Mouse (Mus musculus): Measurements from ENCODE around the gene Ubxn4. TPM values are rescaled to one million over a fixed set of nuclear protein-coding genes. Genes with fewer than 3 reads are reported as not detected.
"Not testable (repeated sequence)": the region's sequence is repeated elsewhere in the genome, so short reads cannot be mapped to it uniquely, and the experiment has no call there.

Gene Ubxn4
- 74.7 and 82.9 TPM in 2 replicates for polyA plus RNA-seq (2015; fragmentation: Nextera tagmentation; extraction: Ambion mirVana)

- WGBS: 8% methylated on average over 10 of the region's 10 CpGs
- peaks cover 21% of the 10 kb centered on the region for H3K4me1 ChIP-seq (replicated peaks)
- peak; percentile 59 for ATAC-seq (ENCODE audit: low FRiP score, low read depth)
- peak within 1 kb of the TSS; percentile 73 for H3K4me3 ChIP-seq
- no peaks in the 10 kb centered on the region for H3K27me3 ChIP-seq
- peak within 1 kb of the TSS; percentile 72 for H3K9ac ChIP-seq
- H3K9me3 ChIP-seq: no peaks in the 10 kb centered on the region
- H3K4me2 ChIP-seq: peak within 1 kb of the TSS; percentile 94
- no peaks in the 10 kb centered on the region for H3K36me3 ChIP-seq
- peak within 1 kb of the TSS; percentile 89 for H3K27ac ChIP-seq (replicated peaks)
Observed at GRCm38 (mm10) chr1:128243627-128243995, at the start of gene Ubxn4. Gene Ubxn4, plus strand, starts transcription at chr1:128243964.

- Histone ChIP-seq H3K4me2 (no peak overlapping the region), H3K4me1 (replicated peaks) (no peaks in the 10 kb centered on the region), H3K4me3 (no peak overlapping the region), H3K9me3 (no peaks in the 10 kb centered on the region), H3K36me3 (peaks cover 39% of the 10 kb centered on the region), H3K9ac (no peak overlapping the region), H3K27ac (replicated peaks) (no peak overlapping the region), H3K27me3 (no peaks in the 10 kb centered on the region)
- WGBS: 81% methylated on average over 2 of the region's 2 CpGs
- ATAC-seq (ENCODE audit: low FRiP score, low read depth): no peak
Observed at GRCm38 (mm10) chr1:128194011-128194410, 49.8 kb upstream of the Ubxn4 start.

- Histone ChIP-seq H3K4me1 (replicated peaks) (no peaks in the 10 kb centered on the region), H3K36me3 (peaks cover 40% of the 10 kb centered on the region), H3K27ac (replicated peaks) (no peak overlapping the region), H3K9me3 (no peaks in the 10 kb centered on the region), H3K27me3 (no peaks in the 10 kb centered on the region), H3K4me2 (no peak overlapping the region), H3K4me3 (no peak overlapping the region), H3K9ac (no peak overlapping the region)
- ATAC-seq (ENCODE audit: low FRiP score, low read depth): no peak
- WGBS: 95% methylated on average over 1 of the region's 1 CpGs
Observed at GRCm38 (mm10) chr1:128197353-128197752, 46.4 kb upstream of the Ubxn4 start.

- Histone ChIP-seq H3K4me3 (no peak overlapping the region), H3K4me1 (replicated peaks) (no peaks in the 10 kb centered on the region), H3K36me3 (peaks cover 41% of the 10 kb centered on the region), H3K27me3 (no peaks in the 10 kb centered on the region), H3K9ac (no peak overlapping the region), H3K9me3 (no peaks in the 10 kb centered on the region), H3K27ac (replicated peaks) (no peak overlapping the region), H3K4me2 (no peak overlapping the region)
- 79% methylated on average over 5 of the region's 5 CpGs for WGBS
- no peak for ATAC-seq (ENCODE audit: low FRiP score, low read depth)
Observed at GRCm38 (mm10) chr1:128213261-128213660, 30.5 kb upstream of the Ubxn4 start.

GRCm38 (mm10) chr1:128221886-128222285 lies 21.9 kb upstream of the Ubxn4 start:
- Histone ChIP-seq H3K27me3 (no peaks in the 10 kb centered on the region), H3K4me1 (replicated peaks) (no peaks in the 10 kb centered on the region), H3K4me2 (no peak overlapping the region), H3K27ac (replicated peaks) (no peak overlapping the region), H3K9me3 (no peaks in the 10 kb centered on the region), H3K4me3 (no peak overlapping the region), H3K36me3 (peaks cover 40% of the 10 kb centered on the region), H3K9ac (no peak overlapping the region)
- 97% methylated on average over 2 of the region's 2 CpGs for WGBS
- ATAC-seq (ENCODE audit: low FRiP score, low read depth): no peak

GRCm38 (mm10) chr1:128223304-128223703 lies 20.5 kb upstream of the Ubxn4 start:
- H3K4me1 ChIP-seq (replicated peaks): no peaks in the 10 kb centered on the region
- H3K4me3 ChIP-seq: no peak overlapping the region
- no peak overlapping the region for H3K9ac ChIP-seq
- H3K4me2 ChIP-seq: no peak overlapping the region
- H3K27ac ChIP-seq (replicated peaks): no peak overlapping the region
- peaks cover 41% of the 10 kb centered on the region for H3K36me3 ChIP-seq
- no peaks in the 10 kb centered on the region for H3K27me3 ChIP-seq
- 69% methylated on average over 1 of the region's 1 CpGs for WGBS
- no peaks in the 10 kb centered on the region for H3K9me3 ChIP-seq
- ATAC-seq (ENCODE audit: low FRiP score, low read depth): no peak

GRCm38 (mm10) chr1:128235181-128235580 lies 8.6 kb upstream of the Ubxn4 start:
- WGBS: 98% methylated on average over 4 of the region's 4 CpGs

GRCm38 (mm10) chr1:128243996-128244726 lies 397 bp downstream of the Ubxn4 start:
- WGBS: under 1% methylated on average over 71 of the region's 71 CpGs
- peak; percentile 95 for ATAC-seq (ENCODE audit: low FRiP score, low read depth)

More at GRCm38 (mm10) chr1:128235181-128235580, 8.6 kb upstream of the Ubxn4 start:
- ATAC-seq (ENCODE audit: low FRiP score, low read depth): no peak
- Histone ChIP-seq H3K4me1 (replicated peaks) (no peaks in the 10 kb centered on the region), H3K27me3 (no peaks in the 10 kb centered on the region), H3K27ac (replicated peaks) (no peak overlapping the region), H3K4me3 (no peak overlapping the region), H3K36me3 (peaks cover 59% of the 10 kb centered on the region), H3K9me3 (no peaks in the 10 kb centered on the region), H3K4me2 (no peak overlapping the region), H3K9ac (no peak overlapping the region)

GRCm38 (mm10) chr1:128244727-128245355 lies 1.1 kb downstream of the Ubxn4 start:
- no peaks in the 10 kb centered on the region for H3K9me3 ChIP-seq
- peak overlapping the region; percentile 72 for H3K9ac ChIP-seq
- H3K36me3 ChIP-seq: no peaks in the 10 kb centered on the region
- peak overlapping the region; percentile 73 for H3K4me3 ChIP-seq
- peak overlapping the region; percentile 89 for H3K27ac ChIP-seq (replicated peaks)
- no peaks in the 10 kb centered on the region for H3K27me3 ChIP-seq
- 1% methylated on average over 19 of the region's 19 CpGs for WGBS
- ATAC-seq (ENCODE audit: low FRiP score, low read depth): peak; percentile 58
- peak overlapping the region; percentile 94 for H3K4me2 ChIP-seq
- peaks cover 21% of the 10 kb centered on the region for H3K4me1 ChIP-seq (replicated peaks)

More at GRCm38 (mm10) chr1:128243996-128244726, 397 bp downstream of the Ubxn4 start:
- Histone ChIP-seq H3K4me3 (peak overlapping the region; percentile 73), H3K27ac (replicated peaks) (peak overlapping the region; percentile 89), H3K27me3 (no peaks in the 10 kb centered on the region), H3K9ac (peak overlapping the region; percentile 72), H3K4me2 (peak overlapping the region; percentile 94), H3K4me1 (replicated peaks) (peaks cover 21% of the 10 kb centered on the region), H3K9me3 (no peaks in the 10 kb centered on the region), H3K36me3 (no peaks in the 10 kb centered on the region)

GRCm38 (mm10) chr1:128267061-128267460 lies 23.3 kb downstream of the Ubxn4 start:
- WGBS: 85% methylated on average over 7 of the region's 7 CpGs
- not testable (repeated sequence) for H3K4me3 ChIP-seq; H3K4me2 ChIP-seq; H3K4me1 ChIP-seq (replicated peaks); H3K27me3 ChIP-seq; H3K27ac ChIP-seq (replicated peaks); H3K9me3 ChIP-seq; ATAC-seq (ENCODE audit: low FRiP score, low read depth); H3K9ac ChIP-seq
- peaks cover 77% of the 10 kb centered on the region for H3K36me3 ChIP-seq

GRCm38 (mm10) chr1:128270731-128271130 lies 27.0 kb downstream of the Ubxn4 start:
- Histone ChIP-seq H3K27ac (replicated peaks) (no peak overlapping the region), H3K36me3 (peaks cover 84% of the 10 kb centered on the region), H3K4me1 (replicated peaks) (no peaks in the 10 kb centered on the region), H3K27me3 (no peaks in the 10 kb centered on the region), H3K9me3 (no peaks in the 10 kb centered on the region), H3K4me2 (no peak overlapping the region), H3K9ac (no peak overlapping the region), H3K4me3 (no peak overlapping the region)
- no peak for ATAC-seq (ENCODE audit: low FRiP score, low read depth)
- WGBS: 89% methylated on average over 3 of the region's 3 CpGs

GRCm38 (mm10) chr1:128275908-128276307 lies 32.1 kb downstream of the Ubxn4 start:
- no peak overlapping the region for H3K27ac ChIP-seq (replicated peaks)
- H3K4me2 ChIP-seq: no peak overlapping the region
- no peaks in the 10 kb centered on the region for H3K27me3 ChIP-seq
- no peak overlapping the region for H3K9ac ChIP-seq
- H3K9me3 ChIP-seq: no peaks in the 10 kb centered on the region
- H3K36me3 ChIP-seq: peaks cover 80% of the 10 kb centered on the region
- WGBS: 97% methylated on average over 1 of the region's 1 CpGs
- H3K4me3 ChIP-seq: no peak overlapping the region
- ATAC-seq (ENCODE audit: low FRiP score, low read depth): no peak
- no peaks in the 10 kb centered on the region for H3K4me1 ChIP-seq (replicated peaks)

All from hindbrain, embryonic 15.5 days (tissue).